Mouse (Mus musculus) embryonic facial prominence, embryonic 10.5 days (tissue): ENCODE results near the gene Tgfbr3. TPM values are rescaled to one million over a fixed set of nuclear protein-coding genes. Genes with fewer than 3 reads are reported as not detected.

Source experiments
- DNase-seq: peaks from one replicate; pipeline ENCODE4 v3.0.0-alpha.2; 2017; ENCODE audit warnings: low spot score
- H3K27ac ChIP-seq: fragments of 300-500 bp; sonication (generic); replicated peaks from 2 replicates; pipeline ENCODE4 v1.5.1; 2016; ENCODE audit warnings: mild to moderate bottlenecking
- H3K27me3 ChIP-seq: fragments of 300-500 bp; sonication (generic); replicated peaks from 2 replicates; pipeline ENCODE4 v1.6.1; 2016; ENCODE audit warnings: low read depth, mild to moderate bottlenecking; ENCODE audit not compliant: poor library complexity, severe bottlenecking
- H3K36me3 ChIP-seq: fragments of 300-500 bp; sonication (generic); replicated peaks from 2 replicates; pipeline ENCODE4 v1.6.1; 2016; ENCODE audit warnings: mild to moderate bottlenecking, moderate library complexity
- H3K4me1 ChIP-seq: fragments of 300-500 bp; sonication (generic); 2 replicates; pipeline ENCODE4 v1.6.1; 2016
- H3K4me3 ChIP-seq: fragments of 300-500 bp; sonication (generic); 2 replicates; pipeline ENCODE4 v1.5.1; 2016; ENCODE audit warnings: mild to moderate bottlenecking, moderate library complexity
- H3K9me3 ChIP-seq: fragments of 300-500 bp; sonication (generic); 2 replicates; pipeline ENCODE4 v1.6.1; 2016; ENCODE audit warnings: mild to moderate bottlenecking
- WGBS: fragments of 180-500 bp; shearing (Covaris S2); methylation state at CpG from one replicate; pipeline ENCODE4 v1.1.7; 2016; 5-methylcytosine and 5-hydroxymethylcytosine counted together
- polyA plus RNA-seq: library from polyadenylated mRNA; unstranded; fragments of >200 nt; fragmentation: Nextera tagmentation; extraction: Ambion mirVana; gene quantifications from 2 replicates; pipeline ENCODE4 v1.2.1, GENCODE M21; 2016

The Tgfbr3 gene
- polyA plus RNA-seq, 1 experiment from 2014 or later, result 9.8 TPM

- 72% methylated on average over 5 of the region's 5 CpGs for WGBS
Measured at GRCm38 (mm10) chr5:107064922-107065321, 224.5 kb downstream of the Tgfbr3 start.

GRCm38 (mm10) chr5:107062229-107062852 lies 227.1 kb downstream of the Tgfbr3 start:
- Histone ChIP-seq H3K9me3 (no peaks in the 10 kb centered on the region), H3K36me3 (no peaks in the 10 kb centered on the region), H3K4me1 (peaks cover 9% of the 10 kb centered on the region; the same call in 1 of the 2 replicates), H3K27ac (no peak overlapping the region), H3K4me3 (no peak overlapping the region), H3K27me3 (0 out of 2 replicates have a peak, but pooled peaks cover 5% of the 10 kb centered on the region)
- 79% methylated on average over 12 of the region's 12 CpGs for WGBS
- no peak for DNase-seq

More at GRCm38 (mm10) chr5:107064922-107065321, 224.5 kb downstream of the Tgfbr3 start:
- no peak overlapping the region for H3K27ac ChIP-seq
- H3K9me3 ChIP-seq, result no peaks in the 10 kb centered on the region
- no peak overlapping the region for H3K4me3 ChIP-seq
- no peak for DNase-seq
- H3K4me1 ChIP-seq, result peaks cover 6% of the 10 kb centered on the region; the same call in 1 of the 2 replicates
- 0 out of 2 replicates have a peak, but pooled peaks cover 5% of the 10 kb centered on the region for H3K27me3 ChIP-seq
- no peaks in the 10 kb centered on the region for H3K36me3 ChIP-seq

GRCm38 (mm10) chr5:107059514-107059913 lies 229.9 kb downstream of the Tgfbr3 start:
- no peak for DNase-seq
- H3K27me3 ChIP-seq, result no peaks in the 10 kb centered on the region
- H3K27ac ChIP-seq, result no peak overlapping the region; the same call in 1 of the 2 replicates
- 85% methylated on average over 5 of the region's 5 CpGs for WGBS
- H3K9me3 ChIP-seq, result no peaks in the 10 kb centered on the region
- peaks cover 18% of the 10 kb centered on the region for H3K4me1 ChIP-seq
- no peaks in the 10 kb centered on the region for H3K36me3 ChIP-seq
- no peak overlapping the region for H3K4me3 ChIP-seq

- no peaks in the 10 kb centered on the region for H3K36me3 ChIP-seq
- 78% methylated on average over 4 of the region's 4 CpGs for WGBS
- no peak overlapping the region for H3K4me3 ChIP-seq
- H3K27ac ChIP-seq, result no peak overlapping the region
- H3K4me1 ChIP-seq, result peaks cover 18% of the 10 kb centered on the region
- no peaks in the 10 kb centered on the region for H3K9me3 ChIP-seq
- no peaks in the 10 kb centered on the region for H3K27me3 ChIP-seq
- no peak for DNase-seq
Measured at GRCm38 (mm10) chr5:107058642-107059041, 230.8 kb downstream of the Tgfbr3 start.

Other genes starting within 250 kb of the Tgfbr3 start
- gene Brdt, start 41.5 kb upstream of the Tgfbr3 start, polyA plus RNA-seq, result 1.3 and 1.6 TPM in 2 replicates
- 0.43 and 0.76 TPM in 2 replicates for gene Ephx4, start 113.1 kb upstream of the Tgfbr3 start, polyA plus RNA-seq
- gene Lpcat2b, start 141.9 kb upstream of the Tgfbr3 start, polyA plus RNA-seq, result not detected in 2 replicates
- 4.5 and 4.9 TPM in 2 replicates for gene Btbd8, start 148.4 kb upstream of the Tgfbr3 start, polyA plus RNA-seq
- gene Gm42669, start 218.0 kb upstream of the Tgfbr3 start, polyA plus RNA-seq, result 0.38 and 0.42 TPM in 2 replicates
- 0.02 and 0.06 TPM in 2 replicates for gene 1700028K03Rik, start 245.1 kb upstream of the Tgfbr3 start, polyA plus RNA-seq